In genomic region chr1:194962181-194962580, GRCm38 (mm10) we compare ENCODE assay signal across 8 mouse cellular contexts. TPM values are rescaled to one million over a fixed set of nuclear protein-coding genes. Genes with fewer than 3 reads are reported as not detected.
DNase-seq lines count a peak whose midpoint lies in the region; ATAC-seq and TF ChIP-seq lines count a peak whose summit lies in the region.

No protein-coding gene starts in this region.

- no peak overlapping the region for H3K4me3 ChIP-seq in cortical plate, adult 2 months (ENCODE audit: insufficient read depth, low read length)
- H3K4me3 ChIP-seq in kidney, embryonic 16.5 days (ENCODE audit: low read length): no peak overlapping the region
- no peak overlapping the region for H3K4me3 ChIP-seq in liver, embryonic 11.5 days (ENCODE audit: low read depth, low read length)

- H3K4me2 ChIP-seq in kidney, embryonic 16.5 days (replicated peaks; ENCODE audit: low read depth, low read length): no peak overlapping the region
- H3K4me2 ChIP-seq in liver, embryonic 11.5 days: no peak overlapping the region

- no peaks in the 10 kb centered on the region for H3K36me3 ChIP-seq in kidney, embryonic 16.5 days (ENCODE audit: insufficient read depth, low read length)
- H3K36me3 ChIP-seq in liver, embryonic 11.5 days (ENCODE audit: control insufficient read depth, insufficient read depth, low read length): no peaks in the 10 kb centered on the region

- no peaks in the 10 kb centered on the region for H3K27me3 ChIP-seq in kidney, embryonic 16.5 days (ENCODE audit: insufficient read depth, low read length)
- H3K27me3 ChIP-seq in liver, embryonic 11.5 days (replicated peaks; ENCODE audit: control insufficient read depth, insufficient read depth, low read length): no peaks in the 10 kb centered on the region

- TF ChIP-seq POLR2A in cortical plate, adult 2 months (IDR thresholded peaks at IDR 0.05; ENCODE audit: extremely low read depth, insufficient read depth, low read length): no peak

- peak; percentile 73 for DNase-seq in A20 (ENCODE audit: low read depth, low spot score)
- DNase-seq in T-cell, adult 2 months (ENCODE audit: low spot score): peak; percentile 30
- peak; percentile 34 for DNase-seq in gastrocnemius, postnatal 25 days
- no peak for DNase-seq in liver, embryonic 11.5 days (ENCODE audit: low spot score)
- peak; percentile 34 to 44 for DNase-seq in natural killer cell, adult 2 months (ENCODE audit: low spot score in 2 of 2)
- peak; percentile 63 for DNase-seq in telencephalon, adult 2 months (ENCODE audit: low read depth, low spot score)

- ATAC-seq in kidney, embryonic 16.5 days (ENCODE audit: low FRiP score, low TSS enrichment): peak; percentile 76; the same call in 1 of the 2 replicates
- ATAC-seq in liver, embryonic 11.5 days (replicated peaks; ENCODE audit: low FRiP score): peak; percentile 39; the same call in 1 of the 2 replicates

- no peak overlapping the region for H3K27ac ChIP-seq in cortical plate, adult 2 months (ENCODE audit: insufficient read depth, low read length)
- no peak overlapping the region for H3K27ac ChIP-seq in kidney, embryonic 16.5 days (ENCODE audit: low read length)
- H3K27ac ChIP-seq in liver, embryonic 11.5 days (ENCODE audit: low read depth, low read length): no peak overlapping the region

- no peaks in the 10 kb centered on the region for H3K9me3 ChIP-seq in kidney, embryonic 16.5 days (ENCODE audit: low read length)
- H3K9me3 ChIP-seq in liver, embryonic 11.5 days (ENCODE audit: control insufficient read depth, low read length): no peaks in the 10 kb centered on the region

- H3K9ac ChIP-seq in kidney, embryonic 16.5 days (replicated peaks; ENCODE audit: low read length): no peak overlapping the region
- no peak overlapping the region for H3K9ac ChIP-seq in liver, embryonic 11.5 days (ENCODE audit: low read depth, low read length)

- no peaks in the 10 kb centered on the region for H3K4me1 ChIP-seq in cortical plate, adult 2 months (ENCODE audit: control insufficient read depth, insufficient read depth, low read length)
- no peaks in the 10 kb centered on the region for H3K4me1 ChIP-seq in kidney, embryonic 16.5 days (ENCODE audit: insufficient read depth, low read length)
- no peaks in the 10 kb centered on the region for H3K4me1 ChIP-seq in liver, embryonic 11.5 days (replicated peaks; ENCODE audit: control insufficient read depth, insufficient read depth, low read length)

- peak; percentile 97 for TF ChIP-seq CTCF in cortical plate, adult 2 months (IDR thresholded peaks at IDR 0.05; ENCODE audit: extremely low read depth, insufficient read depth, low read length)

- WGBS in kidney, embryonic 16.5 days: 34% methylated on average over 5 of the region's 5 CpGs
- WGBS in liver, embryonic 11.5 days: 37% methylated on average over 5 of the region's 5 CpGs

RNA-seq across cellular contexts. Expression of gene Cd34, which starts 23.6 kb away (rescaled TPM):
- polyA plus RNA-seq in cortical plate, adult 2 months (2012; rRNA removed): 85.9 and 99.4 TPM in 2 replicates
- 10 to 100 TPM; 43.0 to 50.7 TPM for total RNA-seq in gastrocnemius, postnatal 25 days (2021)
- 106 and 114 TPM in 2 replicates for polyA plus RNA-seq in kidney, embryonic 16.5 days (2015; fragmentation: Nextera tagmentation; extraction: Ambion mirVana)
- 35.8 and 37.1 TPM in 2 replicates for polyA plus RNA-seq in liver, embryonic 11.5 days (2014; fragmentation: Nextera tagmentation; extraction: Ambion mirVana)
